Mouse (Mus musculus) heart, embryonic 16.5 days (tissue): ENCODE measurements around the gene Zfp775. TPM values are rescaled to one million over a fixed set of nuclear protein-coding genes. Genes with fewer than 3 reads are reported as not detected.
A peak's percentile ranks its signal among the peaks of the same experiment; 100 is the strongest.

Experiments
- ATAC-seq: fragments of 200-750 bp; cut with Nextera tagmentation; replicated peaks from 2 replicates; pipeline ENCODE4 v1.8.0; 2017; ENCODE audit warnings: moderate number of reproducible peaks; ENCODE audit not compliant: insufficient read depth, low FRiP score; ENCODE audit errors: extremely low read depth
- H3K27ac ChIP-seq: fragments of 300-500 bp; sonication (generic); 2 replicates; pipeline ENCODE4 v1.5.1; 2014; ENCODE audit warnings: mild to moderate bottlenecking, low read length, control low read depth, moderate library complexity
- H3K27me3 ChIP-seq: fragments of 300-500 bp; sonication (generic); 2 replicates; pipeline ENCODE4 v1.6.1; 2014; ENCODE audit warnings: low read length, mixed read lengths; ENCODE audit not compliant: control insufficient read depth, insufficient read depth
- H3K36me3 ChIP-seq: fragments of 300-500 bp; sonication (generic); 2 replicates; pipeline ENCODE4 v1.6.1; 2014; ENCODE audit not compliant: control insufficient read depth, insufficient read depth
- H3K4me1 ChIP-seq: fragments of 300-500 bp; sonication (generic); 2 replicates; pipeline ENCODE4 v1.6.1; 2014; ENCODE audit warnings: low read length, mixed read lengths; ENCODE audit not compliant: control insufficient read depth, insufficient read depth
- H3K4me2 ChIP-seq: fragments of 300-500 bp; sonication (generic); 2 replicates; pipeline ENCODE4 v1.6.1; 2014; ENCODE audit warnings: low read depth, mild to moderate bottlenecking, control low read depth, low read length
- H3K4me3 ChIP-seq: fragments of 300-500 bp; sonication (generic); 2 replicates; pipeline ENCODE4 v1.5.1; 2014; ENCODE audit warnings: mild to moderate bottlenecking, control low read depth, low read length
- H3K9ac ChIP-seq: fragments of 300-500 bp; sonication (generic); 2 replicates; pipeline ENCODE4 v1.6.1; 2014; ENCODE audit warnings: low read length, control low read depth
- H3K9me3 ChIP-seq: fragments of 300-500 bp; sonication (generic); replicated peaks from 2 replicates; pipeline ENCODE4 v1.6.1; 2016; ENCODE audit warnings: low read length; ENCODE audit not compliant: control insufficient read depth
- WGBS: fragments of 180-500 bp; shearing (Covaris S2); extraction: QIAGEN DNeasy Blood & Tissue Kit; methylation state at CpG from one replicate; pipeline ENCODE4 v1.1.7; 2014; 5-methylcytosine and 5-hydroxymethylcytosine counted together
- polyA plus RNA-seq: library from polyadenylated mRNA; unstranded; fragments of >200 nt; fragmentation: Nextera tagmentation; extraction: Ambion mirVana; gene quantifications from 2 replicates; pipeline ENCODE4 v1.2.1, GENCODE M21; 2015

Gene Zfp775
- polyA plus RNA-seq, result 6.2 and 8.6 TPM in 2 replicates

DNA sequence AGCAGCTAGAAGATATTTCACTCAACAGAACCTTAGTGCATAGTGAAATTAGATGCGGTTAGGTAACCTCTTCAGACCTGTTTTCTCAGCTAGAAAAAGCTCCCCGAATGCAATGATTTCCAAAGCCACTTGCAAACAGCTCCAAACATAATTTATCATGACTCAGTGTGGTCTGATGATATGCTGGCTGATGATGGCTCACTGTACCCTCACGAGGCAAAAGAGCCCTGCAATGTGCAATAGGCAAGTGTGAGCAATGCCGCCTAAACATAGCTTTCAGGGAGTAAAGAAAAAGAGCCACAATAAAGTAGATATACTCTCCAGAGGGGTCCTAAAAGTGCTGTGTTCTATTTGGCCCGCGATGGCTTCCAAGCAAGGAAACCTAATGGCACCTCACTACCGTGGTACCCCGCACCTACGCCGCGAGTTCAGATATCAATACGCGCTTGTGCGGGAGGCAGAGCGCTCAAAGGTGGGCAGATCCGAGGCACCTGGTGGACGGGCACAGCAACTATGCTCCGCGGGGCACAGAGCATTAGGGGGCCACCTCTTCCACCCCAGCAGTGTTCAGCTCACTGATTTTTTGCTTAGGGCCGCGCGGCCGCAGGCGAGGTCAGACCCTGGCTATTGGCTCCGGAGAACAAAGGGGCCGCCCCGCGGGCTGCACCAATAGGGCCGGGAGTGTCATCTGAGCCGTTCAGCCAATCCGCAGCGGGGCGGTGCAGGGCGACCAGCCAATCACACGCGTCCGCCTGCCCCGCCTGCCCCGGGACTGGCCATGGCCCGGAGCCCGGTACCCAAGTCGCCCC lies at the start of gene Zfp775:
Gene Zfp775, plus strand, starts transcription at position 793 of the 809 bp plus-strand sequence.
- Histone ChIP-seq H3K36me3 (peaks cover 35% of the 10 kb centered on the region), H3K9ac (peak within 1 kb of the TSS; percentile 93), H3K27ac (peak within 1 kb of the TSS; percentile 89), H3K4me1 (peaks cover 10% of the 10 kb centered on the region), H3K27me3 (no peaks in the 10 kb centered on the region), H3K4me3 (peak within 1 kb of the TSS; percentile 93), H3K4me2 (peak within 1 kb of the TSS; percentile 89), H3K9me3 (peaks cover 14% of the 10 kb centered on the region)
- peak; percentile 100 for ATAC-seq
- 5% methylated on average over 42 of the region's 42 CpGs for WGBS

DNA sequence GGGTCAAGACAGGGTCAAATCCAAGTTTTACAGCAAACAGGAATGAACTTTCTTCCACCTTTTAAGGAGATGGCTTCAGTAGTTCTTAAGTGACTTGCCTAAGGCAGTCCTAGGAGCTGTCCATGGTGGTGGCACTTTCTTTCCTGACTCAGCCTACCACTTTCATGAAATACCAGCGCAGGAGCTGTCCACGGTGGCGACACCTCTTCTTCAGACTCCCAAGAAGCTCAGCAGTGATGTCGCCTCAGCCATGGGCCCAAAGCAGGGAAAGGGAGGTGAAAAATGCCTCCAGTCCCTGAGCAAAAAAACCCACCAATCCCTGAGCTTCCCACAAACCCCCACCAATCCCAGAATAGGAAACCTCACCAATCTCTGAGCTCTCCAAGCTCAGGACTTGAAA lies 48.9 kb upstream of the Zfp775 start:
- Histone ChIP-seq H3K9ac (no peak overlapping the region), H3K36me3 (peaks cover 5% of the 10 kb centered on the region; the same call in 1 of the 2 replicates), H3K4me2 (no peak overlapping the region), H3K27ac (no peak overlapping the region), H3K9me3 (no peaks in the 10 kb centered on the region), H3K27me3 (no peaks in the 10 kb centered on the region), H3K4me3 (no peak overlapping the region), H3K4me1 (peaks cover 9% of the 10 kb centered on the region)
- no peak for ATAC-seq
- WGBS, result 51% methylated on average over 4 of the region's 4 CpGs

DNA sequence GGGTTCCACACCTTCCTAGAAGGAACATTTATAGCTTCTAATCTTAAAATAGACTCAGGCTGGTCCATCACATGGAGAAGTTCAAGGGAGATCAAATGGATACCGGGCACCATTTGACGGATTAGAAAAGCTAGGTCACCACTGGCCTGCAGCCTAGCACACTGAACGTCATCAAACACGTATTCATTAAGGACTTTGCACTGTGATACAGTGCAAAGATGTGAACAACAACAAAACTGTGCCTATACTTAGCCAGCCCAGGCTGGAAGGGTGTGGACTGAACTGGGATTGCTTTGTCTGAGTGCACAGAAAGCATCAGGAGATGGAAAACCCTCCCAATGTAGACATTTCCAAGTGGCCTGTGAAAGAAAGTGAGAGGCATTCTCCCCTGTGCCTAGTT lies 48.0 kb upstream of the Zfp775 start:
- H3K4me3 ChIP-seq, result peak overlapping the region; percentile 66
- WGBS, result 69% methylated on average over 4 of the region's 4 CpGs
- H3K9ac ChIP-seq, result peak overlapping the region; percentile 77
- H3K4me2 ChIP-seq, result peak overlapping the region; percentile 79
- no peak for ATAC-seq
- H3K9me3 ChIP-seq, result no peaks in the 10 kb centered on the region
- no peaks in the 10 kb centered on the region for H3K27me3 ChIP-seq
- H3K4me1 ChIP-seq, result peaks cover 9% of the 10 kb centered on the region
- H3K36me3 ChIP-seq, result peaks cover 5% of the 10 kb centered on the region; the same call in 1 of the 2 replicates
- H3K27ac ChIP-seq, result peak overlapping the region; percentile 98

DNA sequence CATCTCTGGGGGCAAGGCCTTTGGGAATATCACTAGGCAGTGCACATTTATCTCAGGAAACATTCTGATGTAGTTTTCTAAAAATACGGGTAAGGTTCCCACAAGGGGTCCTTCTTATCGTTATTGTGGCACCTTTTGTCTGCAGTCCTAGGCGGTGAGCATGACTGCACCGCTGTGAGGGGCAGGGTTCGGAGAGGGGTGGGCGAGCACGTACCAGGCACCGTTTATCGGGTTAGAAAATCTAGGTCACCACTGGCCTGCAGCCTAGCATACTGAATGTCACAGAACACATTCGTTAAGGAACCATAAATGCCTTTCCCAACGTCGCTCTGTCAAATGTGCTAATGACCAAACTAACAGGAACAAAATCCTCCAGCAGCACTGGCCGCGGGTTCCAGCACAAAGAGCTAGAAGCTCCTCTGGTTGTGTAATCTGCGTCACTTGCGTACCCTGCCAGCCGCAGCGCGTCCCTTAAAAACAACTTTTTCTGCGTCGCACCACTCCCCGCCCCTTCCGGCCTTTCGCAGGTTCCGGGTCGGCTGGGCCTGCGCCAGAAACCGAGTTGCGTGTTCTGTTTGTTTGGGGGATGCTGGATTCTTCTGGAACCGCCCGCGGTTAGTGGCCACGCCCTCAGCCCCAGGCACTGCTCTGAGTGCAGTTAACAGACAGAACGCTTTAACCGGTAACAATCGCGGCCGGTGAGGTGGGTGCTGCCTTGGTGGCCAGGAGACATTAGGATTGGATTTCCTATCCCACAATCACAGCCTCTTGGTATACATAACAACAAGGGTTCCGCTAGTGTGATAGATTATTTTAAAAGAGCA lies 47.4 kb upstream of the Zfp775 start, which contains the start of gene Lrrc61:
Gene Lrrc61, plus strand, starts transcription at position 517 of the 824 bp plus-strand sequence.
- WGBS, result under 1% methylated on average over 39 of the region's 39 CpGs
- peak; percentile 85 for ATAC-seq
- Histone ChIP-seq H3K27me3 (no peaks in the 10 kb centered on the region), H3K4me1 (peaks cover 9% of the 10 kb centered on the region), H3K9ac (peak within 1 kb of the TSS; percentile 77), H3K36me3 (peaks cover 5% of the 10 kb centered on the region; the same call in 1 of the 2 replicates), H3K27ac (peak within 1 kb of the TSS; percentile 98), H3K4me3 (peak within 1 kb of the TSS; percentile 66), H3K4me2 (peak within 1 kb of the TSS; percentile 79), H3K9me3 (no peaks in the 10 kb centered on the region)

DNA sequence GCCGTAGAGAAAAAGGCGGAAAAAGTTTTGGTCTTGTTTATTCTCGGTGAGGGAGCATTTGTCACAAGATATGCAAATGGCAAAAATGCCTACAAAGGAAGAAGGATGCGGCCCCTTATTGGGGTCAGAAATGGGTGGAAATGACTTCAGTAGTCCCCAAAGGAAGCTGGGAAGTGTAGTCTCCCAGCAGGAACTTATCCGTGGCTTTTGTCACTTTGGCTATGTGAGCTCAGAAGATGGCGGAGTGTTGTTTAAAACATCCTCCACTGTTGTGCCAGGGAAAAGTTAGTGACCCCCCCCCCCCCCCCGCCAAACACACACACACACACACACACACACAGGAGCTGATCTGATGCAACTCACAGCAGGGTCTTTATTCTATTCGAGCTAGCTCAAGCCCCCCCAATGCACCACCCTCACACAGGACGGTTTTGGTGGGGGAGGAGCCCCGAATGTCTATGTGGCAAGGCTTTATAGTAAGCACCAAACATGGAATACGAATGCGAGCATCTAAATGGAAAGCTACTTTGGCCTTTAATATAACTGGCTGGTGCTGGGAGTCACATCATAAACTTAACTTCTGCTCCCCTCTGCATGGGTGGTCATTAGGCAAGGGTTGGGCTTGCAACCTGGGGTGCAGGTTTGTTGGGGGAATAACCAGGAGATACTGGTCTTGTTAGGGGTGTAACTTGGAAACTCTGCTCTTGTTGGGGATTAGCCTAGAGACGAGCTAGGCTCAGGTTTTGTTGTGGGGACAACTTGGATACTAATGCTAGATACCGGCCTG lies 46.6 kb upstream of the Zfp775 start:
- 32% methylated on average over 13 of the region's 14 CpGs for WGBS

DNA sequence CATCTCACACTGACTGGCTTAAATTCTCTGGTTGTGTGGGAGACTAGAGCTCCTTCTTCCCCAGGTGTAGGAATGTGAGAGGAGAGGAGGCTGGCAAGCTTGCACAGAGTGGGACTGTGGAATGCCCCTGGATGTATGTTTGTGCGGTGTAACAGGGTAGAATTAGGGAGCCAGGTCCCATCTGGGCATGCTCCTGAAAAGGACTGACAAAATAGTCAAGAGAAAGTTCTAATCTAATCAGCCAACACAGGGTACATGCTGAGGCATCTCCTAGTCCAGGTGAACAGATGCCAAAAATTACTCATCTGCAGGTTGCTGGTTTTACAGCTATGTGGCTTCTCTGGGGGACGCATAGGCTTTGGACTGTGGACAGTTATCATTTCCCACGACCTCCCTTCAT lies 45.9 kb upstream of the Zfp775 start:
- Histone ChIP-seq H3K9me3 (no peaks in the 10 kb centered on the region), H3K9ac (no peak overlapping the region), H3K4me2 (no peak overlapping the region; the same call in 1 of the 2 replicates), H3K36me3 (peaks cover 5% of the 10 kb centered on the region; the same call in 1 of the 2 replicates), H3K27ac (no peak overlapping the region; the same call in 1 of the 2 replicates), H3K27me3 (no peaks in the 10 kb centered on the region), H3K4me1 (peaks cover 9% of the 10 kb centered on the region), H3K4me3 (no peak overlapping the region)
- ATAC-seq, result no peak
- 91% methylated on average over 3 of the region's 3 CpGs for WGBS

More for the DNA sequence above, 46.6 kb upstream of the Zfp775 start:
- Histone ChIP-seq H3K9ac (peak overlapping the region; percentile 77), H3K27me3 (no peaks in the 10 kb centered on the region), H3K4me1 (peaks cover 9% of the 10 kb centered on the region), H3K27ac (peak overlapping the region; percentile 98), H3K9me3 (no peaks in the 10 kb centered on the region), H3K36me3 (peaks cover 5% of the 10 kb centered on the region; the same call in 1 of the 2 replicates), H3K4me3 (peak overlapping the region; percentile 66), H3K4me2 (peak overlapping the region; percentile 79)
- peak; percentile 83 for ATAC-seq

DNA sequence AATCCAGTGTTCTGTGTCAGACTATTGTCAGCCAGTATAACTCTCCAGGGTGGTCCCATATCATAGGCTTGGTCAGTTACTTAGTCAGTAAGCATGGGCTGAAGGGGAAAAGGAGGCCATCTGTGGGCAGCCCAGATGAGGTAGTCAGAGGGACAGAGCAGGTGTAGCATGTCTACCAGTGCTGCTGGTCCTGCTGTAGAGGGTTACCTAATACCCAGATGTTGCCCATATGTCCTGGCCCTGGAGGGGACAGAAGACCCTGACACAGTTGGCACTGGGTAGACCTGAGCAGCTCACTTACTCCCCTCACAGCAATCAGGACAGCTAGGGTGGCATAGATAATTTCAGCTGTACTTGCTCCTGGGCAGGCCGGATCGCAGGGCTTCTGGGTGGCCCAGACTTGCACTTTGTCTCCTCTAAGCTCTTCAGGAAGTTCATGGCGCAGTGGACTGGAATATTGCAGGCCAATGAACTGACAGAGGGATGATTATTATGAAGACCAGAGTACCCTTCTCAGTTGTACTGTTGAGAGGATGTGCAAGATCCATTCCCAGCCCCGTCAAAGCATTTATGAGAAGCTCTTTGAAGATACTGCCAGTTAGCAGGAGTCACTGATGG lies 36.1 kb upstream of the Zfp775 start:
- no peak for ATAC-seq
- Histone ChIP-seq H3K4me1 (peaks cover 34% of the 10 kb centered on the region), H3K9ac (no peak overlapping the region), H3K9me3 (no peaks in the 10 kb centered on the region), H3K36me3 (no peaks in the 10 kb centered on the region), H3K27ac (peak overlapping the region; percentile 43), H3K27me3 (no peaks in the 10 kb centered on the region), H3K4me2 (no peak overlapping the region), H3K4me3 (no peak overlapping the region)
- WGBS, result 73% methylated on average over 4 of the region's 4 CpGs

DNA sequence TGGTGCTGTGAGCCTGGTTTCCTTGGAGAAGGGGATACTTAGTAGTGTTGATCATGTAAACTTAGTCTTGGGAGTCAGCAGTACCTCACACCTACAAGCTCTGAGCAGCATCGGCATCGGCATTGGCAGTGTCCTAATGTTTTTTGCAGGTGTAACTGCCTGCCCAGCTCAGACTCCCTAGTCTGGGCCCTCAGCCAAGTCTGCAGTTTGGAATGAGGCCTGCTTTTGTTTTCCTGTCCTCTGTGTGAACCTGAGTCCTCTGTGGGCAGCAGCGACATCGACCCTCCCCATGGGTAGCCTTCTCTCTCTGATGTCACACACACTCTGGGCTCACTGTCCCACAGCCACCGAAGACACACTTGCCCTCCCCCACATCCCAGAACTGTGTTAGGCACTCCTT lies 35.6 kb upstream of the Zfp775 start:
- Histone ChIP-seq H3K27ac (peak overlapping the region; percentile 43), H3K9ac (no peak overlapping the region), H3K4me3 (no peak overlapping the region), H3K27me3 (no peaks in the 10 kb centered on the region), H3K4me1 (peaks cover 34% of the 10 kb centered on the region), H3K36me3 (no peaks in the 10 kb centered on the region), H3K4me2 (no peak overlapping the region), H3K9me3 (no peaks in the 10 kb centered on the region)
- 6% methylated on average over 5 of the region's 5 CpGs for WGBS
- peak; percentile 53 for ATAC-seq
